Mouse (Mus musculus) ovary, postnatal 14 days (tissue): ENCODE results near the gene Pla2g4c.
"Not testable (repeated sequence)": the region's sequence is repeated elsewhere in the genome, so short reads cannot be mapped to it uniquely, and the experiment has no call there.

Source experiments
- DNase-seq: peaks from one replicate; pipeline ENCODE4 v3.0.0; 2022; ENCODE audit warnings: low spot score

Gene Pla2g4c

DNA sequence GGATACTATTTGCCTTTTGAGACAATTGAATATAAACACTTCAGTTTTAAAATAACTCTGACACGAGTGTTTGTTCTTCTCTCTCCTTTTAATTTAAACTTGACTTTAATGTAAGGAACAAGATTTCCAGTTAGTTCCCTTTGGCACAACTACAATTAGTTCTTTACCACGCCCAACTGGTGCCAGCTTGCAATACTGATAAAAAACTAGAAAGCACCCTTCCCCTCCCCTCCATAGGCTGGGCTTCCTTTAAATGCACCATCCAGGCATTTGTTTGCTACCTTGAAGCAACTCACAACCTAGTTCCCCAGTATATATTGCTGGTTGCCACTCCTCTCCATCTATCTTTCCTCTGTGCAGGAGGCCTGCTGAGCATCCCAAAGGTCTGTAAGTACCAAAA, at the start of gene Pla2g4c:
Gene Pla2g4c, plus strand, starts transcription at position 340 of the 400 bp plus-strand sequence.
- no peak for DNase-seq

DNA sequence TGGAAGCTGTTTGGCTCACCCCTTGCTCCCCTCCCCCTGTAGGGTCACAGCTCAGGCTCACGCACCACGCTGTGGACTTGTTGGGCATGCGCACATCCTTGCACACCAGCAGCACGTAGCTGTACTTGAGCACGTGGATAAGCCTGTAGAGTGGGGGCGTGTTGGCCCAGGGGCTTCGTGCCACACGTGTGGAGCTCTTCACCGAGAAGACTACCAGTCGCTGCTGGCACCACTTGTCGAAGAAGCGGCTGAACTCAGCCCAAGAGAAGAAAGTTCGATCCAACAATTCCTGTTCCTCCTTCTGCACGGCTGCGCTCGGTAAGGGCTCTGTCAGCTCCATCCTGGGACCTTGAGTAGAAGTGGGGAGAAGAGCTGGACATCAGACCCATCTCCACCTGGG, 47.4 kb upstream of the Pla2g4c start, which contains the start of gene Lig1:
Gene Lig1, plus strand, starts transcription at position 203 of the 400 bp plus-strand sequence.
- no peak for DNase-seq

DNA sequence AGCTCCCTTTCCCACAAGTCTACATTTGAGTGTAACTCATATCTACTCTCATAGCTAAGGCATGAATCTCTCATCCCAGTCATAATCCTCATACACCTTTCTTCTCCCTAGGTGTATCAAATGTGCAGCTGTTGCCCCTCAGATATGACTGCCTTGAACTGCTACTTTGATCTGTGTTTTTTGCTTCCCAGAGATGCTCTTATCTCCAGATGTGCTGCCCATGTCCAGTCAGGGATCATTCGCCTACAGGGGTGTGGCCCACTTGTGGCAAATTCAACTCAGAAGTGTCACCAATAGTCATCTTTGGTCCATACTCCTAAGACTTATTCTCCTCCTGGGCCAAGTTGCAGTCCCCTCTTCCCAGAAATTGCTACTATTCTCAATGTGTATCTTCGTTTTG, 46.6 kb upstream of the Pla2g4c start:
- no peak for DNase-seq

DNA sequence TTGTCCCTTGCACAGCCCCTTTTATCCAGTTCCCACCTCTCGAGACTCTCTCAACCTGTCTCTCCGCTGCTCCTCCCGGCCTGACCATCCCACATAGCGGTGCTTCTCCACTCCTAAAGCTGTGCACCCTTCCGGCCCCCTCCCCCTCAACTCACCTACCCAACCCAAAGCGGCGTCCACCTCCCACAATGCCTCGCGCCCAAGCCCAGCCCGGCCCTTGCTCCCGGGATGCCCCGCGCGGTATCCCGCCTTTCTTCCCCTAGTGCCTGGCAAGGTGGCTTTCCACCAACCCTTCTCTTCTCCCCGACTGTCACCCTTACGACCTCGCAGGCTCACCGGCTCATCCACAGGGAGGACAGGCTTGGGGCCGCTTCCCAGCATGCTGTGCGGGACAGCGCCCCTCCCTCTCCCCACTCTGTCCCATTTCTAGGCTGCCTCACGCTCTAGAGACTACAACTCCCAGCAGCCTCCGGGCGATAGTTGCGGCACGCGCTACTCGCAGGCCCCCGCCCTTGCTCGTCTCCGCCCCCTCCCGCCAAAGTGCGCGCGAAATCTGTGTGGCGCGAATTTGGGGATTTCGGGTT, 46.1 kb upstream of the Pla2g4c start, which contains the start of gene Zswim9:
Gene Zswim9, minus strand, starts transcription at position 414 of the 584 bp plus-strand sequence.
- DNase-seq: peak; percentile 83

DNA sequence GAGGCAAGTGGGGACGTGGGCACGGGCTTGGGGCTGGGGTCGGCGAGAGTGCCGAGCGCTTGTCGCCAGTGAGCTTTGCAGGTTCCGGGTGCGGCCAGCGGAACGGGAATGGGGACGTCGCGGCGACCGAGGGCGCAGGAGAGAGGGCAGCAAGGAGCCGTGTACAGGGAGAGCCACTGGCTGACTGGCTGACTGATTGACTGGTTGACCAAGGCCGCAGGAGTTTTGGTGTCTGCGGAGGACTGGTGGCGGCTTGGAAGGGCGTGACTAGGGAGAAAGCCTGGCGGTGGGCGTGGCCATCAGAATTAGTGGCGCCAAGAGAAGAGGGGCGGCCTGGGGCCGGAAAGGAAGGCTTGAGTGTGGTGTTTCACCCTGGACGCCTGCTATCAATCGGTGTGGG, 45.5 kb upstream of the Pla2g4c start:
- DNase-seq: not testable (repeated sequence)

DNA sequence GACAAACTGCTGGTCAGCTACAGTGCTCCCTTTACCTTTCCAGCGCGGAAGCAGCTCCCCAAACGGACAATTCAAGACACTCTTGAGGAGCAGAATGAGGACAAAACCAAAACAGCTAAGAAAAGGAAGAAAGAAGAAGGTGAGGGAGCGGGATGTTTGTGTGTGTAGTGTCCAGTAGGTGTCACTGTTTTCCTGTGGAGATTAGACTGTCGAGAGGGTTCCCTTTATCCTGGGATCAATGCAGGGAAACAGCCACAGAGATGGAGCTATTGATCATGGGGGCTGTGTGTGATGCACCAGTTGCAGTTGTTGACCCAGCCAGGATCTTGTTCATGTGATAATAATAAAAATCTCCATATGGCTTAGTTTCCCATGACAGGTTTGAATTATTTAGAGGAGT, 35.8 kb upstream of the Pla2g4c start:
- DNase-seq: no peak

DNA sequence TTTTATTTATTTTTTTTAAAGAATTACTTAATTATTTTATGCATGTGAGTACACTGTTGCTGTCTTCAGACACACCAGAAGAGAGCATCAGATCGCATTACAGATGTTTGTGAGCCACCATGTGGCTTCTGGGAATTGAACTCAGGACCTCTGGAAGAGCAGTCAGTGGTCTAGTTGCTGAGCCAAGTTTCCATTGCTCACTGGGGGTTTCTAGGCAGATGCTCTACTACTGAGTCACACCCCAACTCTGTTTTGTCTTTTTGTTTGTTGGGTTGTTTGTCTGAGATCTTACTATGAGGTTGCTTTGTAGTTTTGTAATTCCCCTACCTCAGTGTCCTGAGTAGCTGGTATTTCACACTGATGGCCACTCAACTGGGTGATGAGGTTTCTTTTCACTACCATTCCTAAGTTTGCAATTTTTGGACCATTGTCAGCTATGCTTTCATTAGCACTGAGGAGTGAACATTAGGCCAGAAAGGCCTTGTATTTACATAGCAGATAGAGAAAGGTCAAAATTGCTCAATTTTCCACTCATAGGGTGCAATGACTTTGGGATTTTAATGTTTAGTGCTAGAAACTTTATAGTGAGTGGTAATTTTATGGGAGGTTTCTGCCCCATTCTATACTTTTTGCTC, 34.3 kb upstream of the Pla2g4c start:
- DNase-seq: no peak

DNA sequence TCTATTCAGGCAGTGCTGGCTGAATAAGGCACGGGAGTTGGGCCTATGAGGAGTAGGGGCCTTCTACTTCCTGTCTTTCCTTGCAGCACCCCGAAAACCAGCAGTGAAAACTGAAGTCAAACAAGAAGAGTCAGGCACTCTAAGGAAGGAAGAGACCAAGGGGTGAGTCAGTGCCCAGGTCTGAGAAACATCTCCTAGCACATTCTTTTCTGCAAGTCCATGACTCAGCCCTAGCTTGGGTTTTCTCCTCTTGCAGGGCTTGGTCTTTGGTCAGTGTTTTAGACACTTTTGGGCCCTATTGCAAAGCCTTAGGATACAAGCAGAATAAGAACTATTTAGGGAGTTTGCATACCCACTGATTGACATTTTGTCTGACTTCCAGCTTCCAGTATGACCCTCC, 33.1 kb upstream of the Pla2g4c start:
- DNase-seq: no peak

DNA sequence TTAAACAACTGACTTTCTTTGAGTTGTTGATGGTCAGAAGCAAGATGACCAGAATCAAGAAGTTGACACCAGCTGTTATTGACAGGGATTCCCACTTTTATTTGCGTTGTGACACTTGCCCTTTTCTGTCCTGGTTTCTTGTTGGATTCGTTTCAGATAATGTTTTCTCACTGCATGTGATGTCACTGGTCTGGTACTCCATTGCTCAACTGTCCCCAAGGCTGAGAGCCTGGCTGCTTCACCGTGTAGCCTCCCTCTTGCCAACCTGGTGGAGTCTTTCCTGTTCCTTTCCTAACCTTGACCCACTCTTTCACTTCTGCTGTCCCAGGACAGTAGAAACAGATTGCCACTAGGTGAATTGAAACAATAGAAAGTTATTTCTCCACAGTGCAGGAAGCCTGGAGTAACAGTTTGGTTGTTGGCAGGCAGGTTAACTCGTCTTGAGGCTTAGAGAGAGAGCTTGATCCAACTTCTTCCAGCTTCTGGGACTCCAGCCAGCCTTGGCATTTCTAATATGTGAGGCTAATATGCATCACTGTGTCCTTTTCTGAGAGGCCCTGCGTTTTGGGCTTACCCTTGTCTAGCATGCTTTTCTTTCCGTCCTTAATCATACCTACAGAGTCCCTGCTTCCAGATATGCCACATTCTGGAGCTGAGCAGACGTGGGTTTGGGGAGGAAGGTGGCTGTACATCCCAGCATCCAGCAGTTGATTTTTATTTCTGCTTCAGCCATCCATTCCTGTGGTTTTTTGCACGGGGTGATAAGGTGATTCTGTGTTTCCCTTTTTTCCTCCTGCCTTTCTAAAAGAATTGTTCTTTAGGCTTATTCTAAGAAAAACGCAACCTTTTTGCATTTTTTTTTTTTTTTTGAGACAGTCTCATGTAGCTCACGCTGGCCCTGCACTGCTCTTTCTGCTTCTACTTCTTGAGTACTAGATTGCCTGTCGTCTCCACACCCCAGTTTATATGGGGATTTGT, 30.3 kb upstream of the Pla2g4c start:
- no peak for DNase-seq

DNA sequence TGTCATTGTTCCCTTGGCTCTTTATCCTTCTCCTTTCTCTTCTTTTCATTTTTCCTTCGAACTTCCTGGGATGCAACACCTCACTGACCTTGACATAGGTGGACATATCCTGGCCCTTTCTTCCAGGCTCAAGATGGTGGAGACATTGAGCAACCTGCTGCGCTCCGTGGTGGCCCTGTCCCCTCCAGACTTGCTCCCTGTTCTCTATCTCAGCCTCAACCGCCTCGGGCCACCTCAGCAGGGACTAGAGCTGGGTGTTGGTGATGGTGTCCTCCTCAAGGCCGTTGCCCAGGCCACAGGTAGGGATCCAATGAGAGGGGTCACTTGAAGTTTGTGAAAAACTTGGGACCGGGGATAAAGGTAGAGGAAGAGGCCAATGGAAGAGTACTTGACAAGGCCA, 29.2 kb upstream of the Pla2g4c start:
- DNase-seq: no peak

DNA sequence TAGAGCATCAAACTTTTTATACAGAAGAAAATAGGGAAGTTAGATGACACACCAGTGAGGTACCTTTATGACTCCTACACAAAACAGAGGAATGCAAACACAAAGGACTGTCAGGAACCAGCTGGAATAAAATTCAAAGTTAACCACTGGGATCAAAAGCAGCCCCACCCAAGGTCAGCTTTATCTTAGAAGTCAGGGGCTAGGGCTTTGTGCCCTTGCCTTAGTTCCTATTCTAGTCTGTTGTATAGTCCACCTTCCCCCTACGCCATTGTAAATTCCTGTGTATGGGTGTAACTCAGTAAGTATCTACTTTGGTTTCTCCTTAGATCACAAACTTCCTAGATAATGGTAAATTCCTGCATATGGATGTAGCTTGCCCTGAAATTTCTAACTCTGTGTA, 26.8 kb upstream of the Pla2g4c start:
- DNase-seq: no peak

DNA sequence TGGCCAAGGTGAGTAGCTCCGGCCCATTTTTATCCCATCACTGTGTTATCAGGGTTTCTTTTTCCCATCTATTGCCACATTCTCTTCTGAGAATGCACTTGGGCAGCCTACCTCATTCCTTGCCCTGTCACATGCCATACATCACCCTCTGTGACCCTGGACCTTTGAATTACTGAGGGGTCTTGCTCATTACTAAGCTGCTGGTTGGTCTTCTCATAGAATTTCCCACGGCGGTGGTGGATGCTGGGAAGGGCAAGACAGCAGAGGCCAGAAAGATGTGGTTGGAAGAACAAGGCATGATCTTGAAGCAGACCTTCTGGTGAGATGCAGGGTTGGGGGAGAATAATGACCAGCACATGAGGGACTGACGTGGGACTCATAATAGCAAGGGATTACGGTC, 25.6 kb upstream of the Pla2g4c start:
- no peak for DNase-seq

DNA sequence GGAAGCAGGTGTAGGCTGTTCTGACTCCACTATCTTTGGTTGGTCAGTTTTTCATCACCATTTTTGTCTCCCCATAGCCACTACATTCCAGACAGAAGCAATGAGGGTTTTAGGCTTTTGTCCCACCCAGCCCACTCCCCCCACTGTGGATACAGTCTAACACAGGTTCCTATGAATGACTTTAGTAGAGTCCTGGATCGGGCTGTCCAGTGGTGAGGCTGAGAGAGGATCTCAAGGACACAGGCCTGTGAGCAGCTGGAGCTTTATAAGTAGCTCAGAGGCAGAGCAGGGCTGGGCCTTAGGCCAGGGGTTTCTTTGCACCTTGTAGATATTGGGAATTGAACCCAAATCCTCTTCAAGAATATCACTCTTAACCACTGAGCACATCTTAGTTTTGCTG, 22.8 kb upstream of the Pla2g4c start:
- DNase-seq: no peak

DNA sequence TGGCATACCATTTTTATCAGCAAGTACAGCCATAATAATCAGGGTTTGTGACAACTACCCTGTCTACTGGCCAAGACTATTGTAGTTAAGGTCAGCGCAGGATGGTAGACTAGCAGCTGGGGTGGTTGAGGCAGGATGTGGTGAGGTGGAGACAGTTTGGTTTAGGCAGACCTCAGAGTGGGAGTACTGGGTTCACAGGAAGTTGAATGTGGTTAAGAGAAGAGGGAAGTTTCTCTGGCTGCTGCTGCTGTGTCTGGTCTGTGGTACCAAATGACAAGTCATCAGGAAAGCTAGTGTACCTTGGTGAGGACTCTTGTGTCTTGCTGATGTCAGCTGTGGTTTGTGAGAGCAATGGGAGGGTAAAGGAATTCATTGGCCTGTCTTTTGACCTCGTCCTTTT, 21.7 kb upstream of the Pla2g4c start:
- no peak for DNase-seq

DNA sequence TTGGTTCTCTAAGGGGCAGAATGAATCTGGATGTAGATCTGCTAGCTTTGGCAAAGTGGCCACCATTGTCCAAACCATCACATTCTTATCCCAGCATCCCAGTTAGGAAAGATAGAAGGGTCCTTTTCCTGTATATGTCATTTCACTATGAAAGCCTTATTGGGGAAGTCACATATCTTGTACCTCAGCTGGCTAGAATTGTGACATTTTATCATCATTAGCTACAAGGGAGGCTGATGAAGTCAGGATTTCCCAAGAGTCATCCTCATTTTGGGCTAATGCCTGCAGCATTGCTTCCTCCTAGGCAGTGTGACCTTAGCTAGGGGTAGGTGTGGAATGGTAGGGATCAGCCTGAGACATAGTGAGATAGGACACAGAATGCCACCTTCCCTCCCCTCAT, 21.1 kb upstream of the Pla2g4c start:
- no peak for DNase-seq

DNA sequence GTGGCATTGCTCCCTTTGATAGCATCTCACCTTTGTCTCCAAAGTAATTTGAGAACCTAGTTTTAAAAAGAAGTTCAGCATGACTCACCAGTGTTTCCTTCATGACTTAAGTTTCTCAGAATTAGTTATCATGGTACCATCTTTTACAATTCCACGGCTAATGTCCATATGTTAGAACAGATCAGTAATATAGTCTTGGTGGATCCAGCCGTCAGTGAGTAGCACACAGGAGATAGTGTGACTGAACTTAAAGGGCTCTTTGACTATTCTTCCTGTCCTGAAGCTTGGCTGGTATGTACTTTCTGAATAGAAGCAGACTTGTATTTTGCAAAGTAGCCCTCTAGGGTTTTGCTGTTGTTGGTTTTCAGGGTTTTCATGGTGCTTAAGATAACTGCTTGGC, 15.0 kb upstream of the Pla2g4c start:
- DNase-seq: no peak

DNA sequence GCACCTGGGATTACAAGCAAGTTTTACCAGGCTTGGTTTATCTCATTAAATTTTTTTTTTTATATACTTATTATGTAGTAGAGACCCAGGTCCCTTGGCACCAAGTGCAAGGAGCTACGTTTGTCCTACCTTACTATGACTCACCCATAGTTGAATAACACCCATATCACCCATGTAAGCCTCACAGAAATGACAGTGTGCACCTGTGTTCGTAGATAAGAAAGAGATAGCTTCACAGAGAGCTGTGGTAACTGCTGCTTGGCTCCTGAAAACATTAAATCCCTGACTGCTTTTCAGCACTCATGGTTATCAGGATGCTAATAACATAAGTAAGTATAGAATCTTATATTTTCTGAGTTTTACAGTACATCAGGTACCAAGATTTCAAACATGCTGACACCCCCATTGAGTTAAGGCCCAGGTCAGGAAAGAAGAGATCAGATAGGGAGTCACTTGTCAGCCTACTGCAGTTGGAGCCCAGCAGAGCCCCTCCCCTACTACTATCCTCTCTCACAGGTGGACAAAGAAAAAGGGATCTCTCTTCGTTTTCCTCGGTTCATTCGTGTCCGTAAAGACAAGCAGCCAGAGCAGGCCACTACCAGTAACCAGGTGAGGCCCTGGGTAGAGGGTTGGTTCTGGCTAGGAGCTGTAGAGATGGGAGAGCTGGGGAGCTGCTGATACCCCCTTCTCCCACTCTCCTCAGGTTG, 13.8 kb upstream of the Pla2g4c start:
- no peak for DNase-seq

DNA sequence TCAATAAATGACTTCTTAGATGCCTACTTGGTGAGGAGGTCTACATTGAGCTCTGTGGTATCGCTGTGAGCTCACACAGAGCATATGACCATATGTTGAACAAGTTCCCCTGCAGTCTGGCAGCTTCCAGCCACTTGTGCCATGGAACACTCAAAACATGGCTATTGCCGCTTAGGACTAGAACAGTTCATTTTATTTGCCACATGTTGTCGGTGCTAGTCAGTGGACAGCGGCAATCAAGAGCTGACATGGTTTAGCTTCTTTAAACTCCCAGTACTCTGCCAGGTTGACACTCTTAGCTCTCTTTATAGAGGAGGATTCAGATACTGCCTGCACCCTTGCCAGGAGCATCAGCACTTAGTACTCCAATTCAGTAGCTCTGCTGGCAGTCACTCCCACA, 13.1 kb upstream of the Pla2g4c start:
- no peak for DNase-seq

DNA sequence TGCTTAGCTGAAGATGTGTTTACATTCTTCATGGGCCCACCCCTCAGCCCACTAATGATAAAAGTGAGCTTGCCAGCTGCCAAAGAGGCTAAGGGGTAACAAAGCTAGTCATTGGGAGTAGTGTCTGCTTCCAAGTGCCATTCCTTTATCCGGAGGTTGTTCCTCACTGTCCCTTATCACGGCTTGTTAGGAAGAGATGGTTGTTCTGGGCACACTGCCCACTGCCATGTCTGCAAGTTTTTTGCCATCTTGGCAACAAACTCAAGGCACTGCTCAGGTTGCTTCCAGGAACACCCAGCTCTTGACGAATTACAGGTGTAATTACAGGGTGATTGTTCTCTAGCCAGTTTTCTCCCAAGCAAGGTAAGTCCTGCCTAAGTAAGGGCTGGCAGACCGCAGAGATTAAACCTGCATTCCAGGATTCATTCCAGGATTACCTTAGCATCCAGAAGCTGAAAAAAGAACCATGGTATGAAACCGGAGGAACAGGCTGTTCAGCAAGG, 10.3 kb upstream of the Pla2g4c start:
- DNase-seq: peak; percentile 16

DNA sequence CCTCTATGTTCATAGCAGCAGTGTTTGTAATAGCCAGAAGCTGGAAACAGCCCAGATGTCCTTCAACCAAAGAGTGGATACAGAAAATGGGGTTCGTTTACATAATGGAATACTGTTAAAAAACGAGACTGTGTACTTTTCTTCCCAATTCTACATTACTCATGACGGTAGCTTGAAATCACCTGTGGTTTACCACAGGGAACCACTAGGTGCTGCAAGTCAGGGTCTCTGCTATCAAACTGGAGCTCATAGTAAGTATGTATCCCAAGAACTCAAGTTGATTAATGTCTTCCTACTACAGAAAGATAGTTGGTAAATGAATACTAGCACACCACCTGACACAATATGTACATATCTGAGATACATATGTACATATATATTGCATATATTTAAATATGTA, 3.0 kb upstream of the Pla2g4c start:
- no peak for DNase-seq

DNA sequence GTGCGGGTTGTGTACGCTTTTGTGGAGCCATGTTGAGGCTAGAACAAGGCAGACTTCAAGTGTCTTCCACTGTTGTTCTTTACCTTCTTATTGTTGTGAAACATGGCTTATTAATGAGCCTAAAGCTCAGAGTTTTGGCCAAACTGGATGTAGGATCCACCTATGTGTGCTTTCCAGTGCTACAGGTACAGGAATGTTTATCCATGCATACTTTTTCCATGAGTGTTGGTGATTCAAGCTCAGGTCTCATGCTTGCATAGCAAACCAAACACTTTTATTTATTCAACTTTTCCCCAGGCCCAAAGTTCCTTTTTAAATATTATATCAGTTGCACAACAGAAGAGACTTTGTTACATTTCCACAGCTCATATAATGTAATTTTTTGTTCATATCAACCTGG, 6.1 kb downstream of the Pla2g4c start:
- DNase-seq: no peak

DNA sequence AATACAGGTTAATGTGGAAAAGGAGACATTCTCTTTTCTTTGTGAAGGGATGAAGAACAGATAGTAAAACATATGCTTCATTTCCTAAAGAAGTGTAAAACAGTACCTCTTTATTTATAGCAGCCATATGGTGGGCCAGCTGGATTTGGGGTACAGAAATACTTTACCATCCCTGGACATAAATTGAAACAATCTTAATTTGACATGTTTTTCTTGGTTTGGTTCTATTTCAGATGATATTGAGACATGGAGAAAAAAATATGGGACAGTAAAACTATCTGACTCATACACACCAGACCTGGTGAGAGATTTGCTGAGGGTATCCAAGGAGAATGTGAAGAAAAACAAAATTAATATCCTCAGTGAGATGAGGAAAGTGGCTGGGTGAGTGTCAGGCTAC, 31.5 kb downstream of the Pla2g4c start:
- DNase-seq: no peak
